Mouse (Mus musculus): Measurements from ENCODE around the gene Hamp2. TPM values are rescaled to one million over a fixed set of nuclear protein-coding genes. Genes with fewer than 3 reads are reported as not detected.

Gene Hamp2
- polyA plus RNA-seq, 1 experiment: not detected

DNA sequence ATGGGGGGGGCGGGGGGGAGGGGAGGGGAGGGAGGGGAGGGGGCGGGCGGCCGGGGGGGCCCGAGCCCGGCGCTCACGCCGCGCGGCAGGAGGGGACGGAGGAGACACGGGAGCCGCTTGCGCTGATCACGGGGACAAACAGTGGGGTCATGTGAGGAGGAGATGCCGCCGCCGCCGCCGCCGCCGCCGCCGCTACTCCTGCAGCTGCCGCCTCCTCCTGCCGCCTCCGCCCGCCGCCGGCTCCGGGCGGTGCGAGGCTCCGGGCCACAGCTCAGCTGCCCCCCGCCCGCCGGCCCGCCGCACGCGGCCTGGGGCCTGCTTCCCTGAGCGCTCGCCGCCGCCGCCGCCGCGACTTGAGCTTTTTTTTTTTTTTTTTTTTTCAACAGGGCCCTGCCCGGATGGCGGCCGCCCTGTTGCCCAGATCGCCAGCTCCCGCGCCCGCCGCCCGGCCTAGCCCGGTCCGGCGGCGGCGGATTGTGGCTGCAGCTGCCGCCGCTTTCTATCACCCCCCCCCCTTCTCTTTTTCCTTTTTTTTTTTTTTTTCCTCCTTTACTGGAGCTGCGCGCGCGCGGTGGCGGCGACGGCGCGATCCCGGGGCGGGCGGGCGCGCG is 32.4 kb upstream of the Hamp2 start, which contains the start of gene Usf2:
TSS of gene Usf2 (minus strand) at position 48 of the 611 bp plus-strand sequence.
- TF ChIP-seq GATA1 (IDR thresholded peaks at IDR 0.05; ENCODE audit: low read length): no peak

DNA sequence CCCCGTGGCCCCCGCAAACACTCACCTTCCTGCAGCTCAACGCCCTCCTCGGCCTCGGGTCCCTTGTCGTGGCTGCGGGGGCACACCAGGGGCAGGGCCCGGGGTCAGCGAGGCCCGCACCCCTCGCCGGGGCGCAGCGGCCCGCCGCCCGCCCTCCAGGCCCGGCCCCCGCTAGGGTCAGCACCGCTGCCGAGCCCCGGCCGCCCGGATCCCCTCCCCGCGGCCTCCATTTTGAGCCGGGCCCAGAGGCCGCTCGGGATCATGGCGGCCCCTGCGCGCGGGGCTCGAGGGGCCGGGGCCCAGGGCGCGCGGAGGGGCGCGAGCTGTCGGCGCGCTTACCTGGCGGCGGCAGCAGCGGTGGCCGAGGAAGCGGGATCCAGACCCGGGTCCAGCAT is 31.9 kb upstream of the Hamp2 start:
- TF ChIP-seq GATA1 (IDR thresholded peaks at IDR 0.05; ENCODE audit: low read length): no peak

DNA sequence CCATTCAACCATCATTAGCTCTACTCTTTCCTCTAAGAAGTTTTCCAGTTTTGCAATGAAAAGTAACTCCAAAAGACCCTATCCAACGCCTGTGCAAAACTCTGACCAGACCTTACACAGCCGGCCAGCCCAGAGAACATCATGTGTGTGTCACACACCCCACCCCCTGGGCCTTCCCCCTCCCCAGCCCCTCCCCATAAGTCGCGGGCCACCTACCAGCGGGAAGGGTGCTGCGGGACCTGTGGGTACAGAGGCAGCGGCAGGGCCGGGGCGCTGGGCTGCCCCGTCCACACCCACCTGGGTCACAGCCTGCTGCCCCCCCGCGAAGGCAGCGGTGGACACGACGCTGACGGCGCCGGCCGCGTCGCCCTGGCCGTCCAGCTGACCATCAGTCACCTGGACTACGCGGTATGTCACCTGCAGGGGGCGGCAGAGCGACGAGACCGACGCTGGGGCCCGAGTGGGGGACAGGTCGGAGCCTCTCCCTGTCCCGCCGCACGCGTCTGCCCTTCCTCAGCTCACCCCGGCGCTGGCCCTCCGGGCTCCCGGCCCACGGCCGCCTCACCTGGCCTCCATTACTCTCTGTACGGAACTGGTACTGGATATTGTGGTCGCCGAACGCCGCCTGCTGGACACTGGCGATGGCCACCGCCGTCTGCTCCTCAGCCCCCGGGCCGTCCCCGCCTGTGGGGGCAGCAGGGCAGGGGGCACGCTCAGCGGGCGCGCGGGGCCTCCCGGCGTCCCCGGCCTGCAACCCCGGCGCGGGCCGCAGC is 31.3 kb upstream of the Hamp2 start:
- TF ChIP-seq GATA1 (IDR thresholded peaks at IDR 0.05; ENCODE audit: low read length): no peak

DNA sequence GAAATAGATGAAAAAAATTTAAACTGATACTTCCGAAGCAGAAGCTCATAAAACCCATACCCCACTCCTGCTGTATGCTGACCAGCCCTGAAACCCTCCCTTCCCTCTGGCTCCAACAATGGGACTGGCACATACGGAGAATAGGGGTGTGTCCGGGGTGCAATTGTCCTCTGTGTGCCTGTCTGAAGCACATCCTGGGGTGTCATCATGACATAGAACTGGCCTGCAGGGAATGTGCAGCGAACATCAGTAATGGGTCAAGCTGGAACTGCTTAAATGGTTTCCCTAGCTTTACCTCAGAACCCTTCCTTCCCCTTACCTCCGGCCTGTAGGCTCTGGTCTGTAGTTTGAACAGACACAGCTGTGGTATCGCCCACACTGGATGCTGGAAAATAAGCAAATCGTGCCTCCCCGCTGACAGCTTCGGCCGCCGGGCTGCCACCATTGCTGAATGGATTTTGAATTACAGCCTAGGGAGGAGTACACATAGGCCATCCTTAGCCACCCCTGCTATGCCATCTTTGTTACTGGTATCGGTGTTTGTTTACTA is 30.6 kb upstream of the Hamp2 start:
- no peak for TF ChIP-seq GATA1 (IDR thresholded peaks at IDR 0.05; ENCODE audit: low read length)

DNA sequence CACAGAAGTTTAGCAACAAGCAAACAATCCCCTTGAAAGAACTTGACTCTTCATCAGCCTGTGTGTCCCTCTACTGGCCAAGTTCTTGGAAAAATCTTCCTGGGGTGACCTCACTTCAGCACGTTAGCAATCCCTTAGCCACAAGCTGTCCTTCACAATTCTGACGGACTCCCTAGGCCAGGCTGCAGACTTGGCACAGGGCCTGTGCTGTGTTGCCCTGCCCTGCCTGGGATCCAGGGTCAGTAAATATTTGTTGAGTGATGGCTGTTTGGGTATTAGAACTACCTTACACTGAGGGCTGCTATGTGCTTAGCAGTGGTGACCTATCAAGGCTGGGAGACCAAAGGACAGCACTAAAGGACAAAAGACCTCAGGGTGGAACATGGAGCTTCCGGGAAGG is 29.6 kb upstream of the Hamp2 start:
- no peak for TF ChIP-seq GATA1 (IDR thresholded peaks at IDR 0.05; ENCODE audit: low read length)

DNA sequence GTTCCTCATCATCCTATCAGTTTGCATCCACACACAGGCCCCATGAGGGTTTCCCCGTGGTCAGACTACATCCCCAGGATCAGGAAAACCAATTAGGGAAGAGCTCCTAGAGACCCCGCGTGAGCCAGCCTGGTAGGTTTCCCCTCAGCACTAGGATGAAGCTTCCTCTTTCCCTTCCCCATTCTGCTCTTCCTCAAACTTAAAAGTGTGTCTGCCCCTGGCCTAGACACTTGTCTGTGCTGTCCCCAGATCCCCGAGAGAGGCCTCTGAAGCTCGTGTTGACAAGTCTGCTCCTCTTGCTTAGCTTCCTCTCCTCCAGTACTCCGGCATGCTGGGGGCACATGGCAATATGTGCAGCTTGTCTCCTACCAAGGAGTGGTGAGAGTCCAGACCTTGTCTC is 29.0 kb upstream of the Hamp2 start:
- no peak for TF ChIP-seq GATA1 (IDR thresholded peaks at IDR 0.05; ENCODE audit: low read length)

DNA sequence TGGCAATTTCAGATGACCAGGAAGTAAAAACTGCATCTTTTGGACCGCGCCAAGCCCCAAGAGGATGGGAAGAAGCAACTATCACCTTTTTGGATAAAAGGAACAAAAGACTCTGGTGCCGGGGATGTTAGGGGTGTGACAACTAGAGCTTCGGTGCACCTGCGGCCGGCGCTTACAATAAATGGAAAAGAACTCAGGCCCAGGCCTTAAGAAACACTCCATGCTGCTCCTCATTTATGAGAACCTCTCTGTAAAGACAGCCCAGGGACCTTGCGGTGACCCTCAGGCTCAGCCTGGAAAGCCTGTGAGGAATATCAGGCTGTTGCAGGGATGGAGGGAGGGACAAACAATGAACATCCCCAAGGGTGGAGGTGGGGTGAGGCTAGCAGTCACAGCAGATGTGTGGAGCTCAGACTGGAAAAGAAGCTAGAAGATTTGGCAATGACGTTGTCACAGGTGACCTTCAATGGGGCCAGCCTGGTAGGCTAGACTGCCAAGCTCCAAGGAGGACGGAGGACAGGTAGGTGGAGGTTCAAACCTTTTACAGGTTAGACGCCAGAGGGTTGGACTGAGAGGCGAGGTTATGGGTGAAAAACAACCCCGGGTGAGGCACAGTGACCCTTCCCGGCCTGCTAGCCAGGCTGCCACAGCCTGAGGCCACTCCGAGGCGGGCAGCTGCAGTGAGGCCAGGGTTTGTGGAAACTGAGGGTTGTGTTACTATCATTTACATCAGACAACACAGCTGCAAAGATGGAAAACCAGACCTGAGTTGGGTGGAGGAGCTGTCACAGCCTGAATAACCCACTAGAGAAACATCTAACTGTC is 28.2 kb upstream of the Hamp2 start:
- no peak for TF ChIP-seq GATA1 (IDR thresholded peaks at IDR 0.05; ENCODE audit: low read length)

DNA sequence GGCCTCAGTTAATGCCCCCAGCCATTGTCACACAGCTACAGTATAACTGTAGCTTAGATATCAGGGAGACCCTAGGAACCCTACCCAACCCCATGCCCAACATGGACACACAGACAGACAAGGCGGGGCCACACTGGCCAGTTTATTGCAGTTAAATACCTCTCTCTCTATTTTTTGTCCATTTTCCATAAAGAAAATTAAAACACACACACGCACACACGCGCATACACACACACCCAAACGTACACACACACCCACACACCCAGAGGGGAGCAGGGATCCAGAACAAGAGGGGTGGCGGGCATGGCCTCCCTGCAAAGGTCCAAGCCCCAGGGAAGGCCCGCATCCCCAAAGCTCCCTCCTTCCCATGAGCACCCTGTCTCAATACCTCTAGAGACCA is 21.4 kb upstream of the Hamp2 start:
- TF ChIP-seq GATA1 (IDR thresholded peaks at IDR 0.05; ENCODE audit: low read length): no peak

DNA sequence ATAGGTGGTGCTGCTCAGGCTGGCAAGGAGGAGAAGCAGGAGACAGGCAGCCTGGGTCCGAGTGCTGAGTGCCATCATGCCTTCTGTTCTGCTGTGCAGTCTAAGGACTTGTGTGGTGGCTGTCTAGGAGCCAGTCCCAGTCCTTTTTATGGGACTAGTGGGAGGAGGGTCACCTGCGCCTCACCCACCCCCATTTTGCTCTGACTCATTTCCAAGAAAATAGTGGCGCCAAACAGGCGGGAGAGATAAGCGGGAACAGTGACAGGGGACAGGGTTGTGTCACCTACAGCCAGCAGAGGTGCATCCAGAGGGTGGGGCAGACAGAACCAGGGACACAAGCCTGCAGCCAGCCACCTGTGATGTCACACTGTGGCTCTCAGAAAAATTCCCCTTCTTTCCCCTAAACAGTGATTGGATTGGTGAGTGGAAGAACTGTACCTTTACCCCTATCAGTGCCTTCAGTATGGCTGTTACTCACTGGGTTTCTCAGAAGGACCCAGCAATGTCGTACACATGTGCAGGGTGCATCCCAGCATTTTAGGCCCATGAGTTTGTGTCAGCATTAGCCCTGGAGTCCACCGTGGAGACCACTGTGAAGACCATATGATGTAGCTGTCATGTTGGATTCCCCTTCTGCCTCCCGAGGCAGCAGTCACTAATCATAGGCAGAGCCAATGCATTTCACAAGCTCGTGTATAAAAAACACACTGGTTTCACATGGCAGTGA is 19.6 kb upstream of the Hamp2 start, which contains the start of gene Hamp:
TSS of gene Hamp (minus strand) at position 124 of the 727 bp plus-strand sequence.
- no peak for TF ChIP-seq GATA1 (IDR thresholded peaks at IDR 0.05; ENCODE audit: low read length)

DNA sequence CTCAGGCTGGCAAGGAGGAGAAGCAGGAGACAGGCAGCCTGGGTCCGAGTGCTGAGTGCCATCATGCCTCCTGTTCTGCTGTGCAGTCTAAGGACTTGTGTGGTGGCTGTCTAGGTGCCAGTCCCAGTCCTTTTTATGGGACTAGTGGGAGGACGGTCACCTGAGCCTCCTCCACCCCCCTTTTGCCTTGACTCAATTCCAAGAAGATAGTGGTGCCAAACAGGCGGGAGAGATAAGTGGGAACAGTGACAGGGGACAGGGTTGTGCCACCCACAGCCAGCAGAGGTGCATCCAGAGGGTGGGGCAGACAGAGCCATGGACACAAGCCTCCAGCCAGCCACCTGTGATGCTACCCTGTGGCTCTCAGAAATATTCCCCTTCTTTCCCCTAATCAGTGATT is 410 bp downstream of the Hamp2 start:
- no peak for TF ChIP-seq GATA1 (IDR thresholded peaks at IDR 0.05; ENCODE audit: low read length)

DNA sequence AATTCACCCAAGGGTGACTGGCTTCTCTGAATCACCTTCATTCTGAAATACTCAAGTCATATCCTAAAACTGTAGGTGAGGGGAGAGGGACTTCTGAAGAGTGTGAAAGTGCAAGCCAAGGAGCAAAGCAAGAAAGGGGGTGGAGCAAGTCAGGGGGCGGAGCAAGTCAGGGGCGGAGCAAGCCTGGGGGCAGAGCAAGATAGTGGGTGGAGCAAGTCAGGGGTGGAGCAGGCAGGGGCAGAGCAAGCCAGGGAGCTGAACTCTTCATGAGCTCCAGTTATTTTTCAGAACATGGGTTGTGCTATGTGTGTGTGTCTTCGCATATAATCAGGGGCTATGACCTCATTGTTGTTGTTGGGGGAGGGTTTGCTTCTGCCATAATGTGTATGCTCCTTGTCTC is 4.3 kb downstream of the Hamp2 start:
- TF ChIP-seq GATA1 (IDR thresholded peaks at IDR 0.05; ENCODE audit: low read length): no peak

DNA sequence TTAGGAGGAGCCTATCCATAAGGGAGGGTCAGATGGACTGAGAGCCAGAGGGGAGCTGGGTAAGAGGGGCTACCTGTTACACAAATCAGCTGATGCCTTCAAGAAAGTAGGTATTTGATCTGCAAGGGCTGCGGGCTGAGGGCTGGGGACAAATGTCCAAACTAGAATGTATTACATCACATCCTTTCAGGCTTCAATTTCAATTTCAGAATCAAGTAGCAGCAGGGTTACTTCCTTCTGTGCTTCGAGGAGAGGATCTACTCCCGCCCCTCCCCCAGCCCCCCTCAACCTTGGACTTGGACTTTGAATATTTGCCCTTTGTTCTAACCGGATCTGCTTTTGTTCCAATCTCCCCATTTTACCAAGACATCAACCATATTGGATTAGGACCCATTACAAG is 7.3 kb downstream of the Hamp2 start:
- no peak for TF ChIP-seq GATA1 (IDR thresholded peaks at IDR 0.05; ENCODE audit: low read length)

DNA sequence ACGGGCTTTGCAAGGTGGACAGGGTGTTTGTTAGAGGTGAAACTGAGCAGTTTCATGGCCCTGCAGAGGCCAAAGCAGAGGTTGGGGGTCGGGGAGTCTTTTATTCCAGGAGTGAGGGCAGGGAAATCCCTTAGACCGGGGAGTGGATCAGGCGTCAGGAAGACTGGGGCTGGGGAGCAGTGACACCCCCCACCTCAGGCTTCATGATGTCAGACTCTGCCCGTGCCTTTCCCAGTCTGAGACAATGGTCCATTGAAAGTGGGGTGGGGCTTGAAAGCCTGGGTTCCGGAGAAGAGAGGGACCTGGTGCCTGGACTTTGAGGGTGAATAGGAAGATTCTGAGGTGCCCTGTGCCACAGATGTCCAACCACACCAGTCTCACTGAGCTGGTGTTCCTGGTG is 7.8 kb downstream of the Hamp2 start:
- TF ChIP-seq GATA1 (IDR thresholded peaks at IDR 0.05; ENCODE audit: low read length): no peak

DNA sequence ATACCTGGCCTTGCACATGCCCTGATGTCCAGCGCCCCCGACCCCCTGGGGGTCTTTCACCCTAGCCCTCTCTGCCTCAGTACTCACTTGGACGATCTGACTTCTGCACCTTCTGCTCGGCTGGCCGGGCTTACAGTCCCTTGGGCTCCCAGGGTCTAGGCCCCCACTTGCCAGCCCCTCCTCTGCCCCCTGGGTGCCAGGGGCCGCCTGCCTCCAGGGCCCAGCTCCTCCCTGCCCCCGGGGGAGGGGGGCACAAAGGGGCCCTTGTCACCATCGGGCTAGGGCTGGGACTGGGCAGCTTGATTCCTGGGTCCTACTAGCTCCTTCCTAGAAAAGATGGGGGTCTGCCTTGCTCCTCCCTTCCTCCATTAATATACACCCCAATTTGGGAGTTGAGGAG is 9.7 kb downstream of the Hamp2 start, which contains the start of gene Mag:
TSS of gene Mag (minus strand) at position 142 of the 400 bp plus-strand sequence.
- TF ChIP-seq GATA1 (IDR thresholded peaks at IDR 0.05; ENCODE audit: low read length): no peak

DNA sequence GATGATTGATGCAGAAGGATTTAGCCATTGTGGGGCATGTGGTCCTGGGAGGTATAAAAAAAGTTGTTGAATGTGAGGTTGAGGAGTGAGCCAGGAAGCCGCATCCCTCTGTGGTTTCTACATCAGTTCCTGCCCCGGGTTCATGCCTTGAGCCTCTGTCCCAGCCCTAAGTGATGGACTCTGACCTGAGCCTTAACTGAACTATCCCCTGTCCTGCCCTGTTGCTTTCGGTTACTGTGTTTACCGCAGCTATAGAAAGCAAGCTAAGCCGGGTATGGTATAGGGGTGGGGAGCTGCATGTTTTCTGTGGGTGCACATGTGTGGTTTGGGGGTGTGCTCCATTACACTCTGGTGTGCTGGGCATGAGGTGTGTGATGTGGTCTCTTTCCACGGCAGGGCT is 14.7 kb downstream of the Hamp2 start:
- TF ChIP-seq GATA1 (IDR thresholded peaks at IDR 0.05; ENCODE audit: low read length): no peak
